Mouse (Mus musculus): Measurements from ENCODE around the gene 1700086D15Rik. TPM values are rescaled to one million over a fixed set of nuclear protein-coding genes. Genes with fewer than 3 reads are reported as not detected.

The 1700086D15Rik gene
- polyA plus RNA-seq, 1 experiment from 2014 or later = not detected

Other genes with a start within 250 kb of the 1700086D15Rik start
- gene Elac2, start 180.9 kb downstream of the 1700086D15Rik start, polyA plus RNA-seq (2015; fragmentation: Nextera tagmentation; extraction: Ambion mirVana) = 28.2 and 28.4 TPM in 2 replicates
- gene Arhgap44, start 3.1 kb upstream of the 1700086D15Rik start, polyA plus RNA-seq (2015; fragmentation: Nextera tagmentation; extraction: Ambion mirVana) = 4.9 and 5.1 TPM in 2 replicates
- 28.9 and 31.5 TPM in 2 replicates for gene Myocd, start 110.1 kb upstream of the 1700086D15Rik start, polyA plus RNA-seq (2015; fragmentation: Nextera tagmentation; extraction: Ambion mirVana)